Mouse (Mus musculus): Measurements from ENCODE around the gene Vars. TPM values are rescaled to one million over a fixed set of nuclear protein-coding genes. Genes with fewer than 3 reads are reported as not detected.
"Not testable (repeated sequence)": the region's sequence is repeated elsewhere in the genome, so short reads cannot be mapped to it uniquely, and the experiment has no call there.

The Vars gene
- total and polyA plus RNA-seq, 3 experiments: 130 to 1,339 (median 289) TPM

DNA sequence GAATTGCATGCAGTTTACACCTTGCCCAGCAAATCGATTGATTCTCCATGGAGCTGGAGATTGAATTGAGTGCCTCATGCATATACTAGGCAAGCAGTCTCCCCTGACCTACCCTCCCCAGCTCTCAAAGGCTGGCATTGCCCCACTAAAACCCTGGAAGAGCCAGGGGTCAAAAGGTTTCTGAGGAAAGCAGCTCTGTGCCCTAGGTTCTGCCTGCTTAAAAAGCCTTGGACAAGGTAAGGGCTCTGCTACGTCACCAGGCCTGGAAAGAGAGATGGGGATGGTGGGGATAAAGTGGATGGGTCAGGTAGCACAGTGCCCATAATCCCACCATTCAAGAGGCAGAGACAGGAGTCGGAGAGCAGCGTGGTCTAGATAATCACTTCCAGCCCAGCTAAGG lies 46.0 kb upstream of the Vars start:
- ATAC-seq (ENCODE audit: extremely low read depth, insufficient number of reproducible peaks, low FRiP score, poor library complexity, severe bottlenecking) (no peak), DNase-seq (ENCODE audit: low spot score) (no peak)
- H3K4me1 ChIP-seq (ENCODE audit: insufficient read depth, low read depth, low read length): peaks cover 21% of the 10 kb centered on the region
- TF ChIP-seq GATA2 (IDR thresholded peaks at IDR 0.05; ENCODE audit: borderline replicate concordance, low read depth, low read length) (no peak), TAL1 (conservative IDR thresholded peaks at IDR 0.05; ENCODE audit: low read depth, low read length) (no peak), GATA1 (IDR thresholded peaks at IDR 0.05; ENCODE audit: borderline replicate concordance, low read length) (no peak), CTCF (IDR thresholded peaks at IDR 0.05; ENCODE audit: low read depth, low read length) (no peak), POLR2AphosphoS5 (IDR thresholded peaks at IDR 0.05; ENCODE audit: insufficient replicate concordance, low read depth, low read length) (no peak)
- H3K27me3 ChIP-seq (ENCODE audit: insufficient read depth, low read length): no peaks in the 10 kb centered on the region
- H3K4me3 ChIP-seq (ENCODE audit: low read depth, low read length): no peak overlapping the region
- H3K9me3 ChIP-seq (replicated peaks): peaks cover 14% of the 10 kb centered on the region
- peaks cover 22% of the 10 kb centered on the region for H3K36me3 ChIP-seq (replicated peaks)

DNA sequence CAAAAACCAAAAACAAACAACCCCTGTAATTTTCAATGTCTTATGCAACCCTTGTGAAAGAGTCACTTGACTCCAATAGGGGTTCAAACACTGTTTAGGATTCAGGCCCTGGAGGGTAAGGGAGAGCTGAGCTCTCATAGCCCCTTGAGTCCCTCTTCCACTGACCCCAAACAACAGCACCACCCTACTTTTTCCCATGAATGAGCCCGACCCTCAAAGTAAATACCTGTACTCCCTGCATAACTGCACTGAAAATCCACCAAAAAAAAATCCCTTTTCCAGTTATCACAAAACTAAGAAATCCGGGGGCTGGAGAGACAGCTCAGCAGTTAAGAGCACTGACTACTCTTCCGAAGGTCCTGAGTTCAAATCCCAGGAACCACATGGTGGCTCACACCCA lies 44.9 kb upstream of the Vars start:
- Histone ChIP-seq H3K27me3 (ENCODE audit: insufficient read depth, low read length) (no peaks in the 10 kb centered on the region), H3K4me3 (ENCODE audit: low read depth, low read length) (no peak overlapping the region), H3K9me3 (replicated peaks) (peaks cover 14% of the 10 kb centered on the region), H3K36me3 (replicated peaks) (peaks cover 11% of the 10 kb centered on the region), H3K4me1 (ENCODE audit: insufficient read depth, low read depth, low read length) (peaks cover 18% of the 10 kb centered on the region)
- DNase-seq (ENCODE audit: low spot score) (no peak), ATAC-seq (ENCODE audit: extremely low read depth, insufficient number of reproducible peaks, low FRiP score, poor library complexity, severe bottlenecking) (no peak)
- TF ChIP-seq GATA1 (IDR thresholded peaks at IDR 0.05; ENCODE audit: borderline replicate concordance, low read length) (no peak), CTCF (IDR thresholded peaks at IDR 0.05; ENCODE audit: low read depth, low read length) (no peak), TAL1 (conservative IDR thresholded peaks at IDR 0.05; ENCODE audit: low read depth, low read length) (no peak), GATA2 (IDR thresholded peaks at IDR 0.05; ENCODE audit: borderline replicate concordance, low read depth, low read length) (no peak), POLR2AphosphoS5 (IDR thresholded peaks at IDR 0.05; ENCODE audit: insufficient replicate concordance, low read depth, low read length) (no peak)

DNA sequence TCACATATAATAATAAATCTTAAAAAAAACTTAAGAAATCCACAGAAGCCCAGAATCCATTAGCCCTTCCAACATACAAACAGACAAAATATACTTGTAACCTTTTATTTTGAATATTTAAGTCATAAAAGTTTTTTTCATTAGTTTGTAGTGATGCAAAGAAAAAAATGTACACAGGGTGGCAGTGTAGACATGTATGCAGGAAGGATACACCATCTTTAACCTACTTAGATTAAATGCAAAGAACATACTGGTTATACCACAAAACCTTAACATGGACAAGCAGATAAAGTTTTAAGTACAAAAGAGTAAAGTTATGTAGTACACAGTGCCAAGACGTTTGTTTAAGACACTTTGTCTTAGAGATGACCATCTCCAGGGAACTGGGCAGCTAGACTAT lies 44.4 kb upstream of the Vars start:
- Histone ChIP-seq H3K4me3 (ENCODE audit: low read depth, low read length) (no peak overlapping the region), H3K9me3 (replicated peaks) (peaks cover 14% of the 10 kb centered on the region), H3K36me3 (replicated peaks) (peaks cover 7% of the 10 kb centered on the region), H3K27me3 (ENCODE audit: insufficient read depth, low read length) (no peaks in the 10 kb centered on the region), H3K4me1 (ENCODE audit: insufficient read depth, low read depth, low read length) (peaks cover 17% of the 10 kb centered on the region)
- ATAC-seq (ENCODE audit: extremely low read depth, insufficient number of reproducible peaks, low FRiP score, poor library complexity, severe bottlenecking) (no peak), DNase-seq (ENCODE audit: low spot score) (no peak)
- TF ChIP-seq GATA2 (IDR thresholded peaks at IDR 0.05; ENCODE audit: borderline replicate concordance, low read depth, low read length) (no peak), TAL1 (conservative IDR thresholded peaks at IDR 0.05; ENCODE audit: low read depth, low read length) (no peak), CTCF (IDR thresholded peaks at IDR 0.05; ENCODE audit: low read depth, low read length) (no peak)

DNA sequence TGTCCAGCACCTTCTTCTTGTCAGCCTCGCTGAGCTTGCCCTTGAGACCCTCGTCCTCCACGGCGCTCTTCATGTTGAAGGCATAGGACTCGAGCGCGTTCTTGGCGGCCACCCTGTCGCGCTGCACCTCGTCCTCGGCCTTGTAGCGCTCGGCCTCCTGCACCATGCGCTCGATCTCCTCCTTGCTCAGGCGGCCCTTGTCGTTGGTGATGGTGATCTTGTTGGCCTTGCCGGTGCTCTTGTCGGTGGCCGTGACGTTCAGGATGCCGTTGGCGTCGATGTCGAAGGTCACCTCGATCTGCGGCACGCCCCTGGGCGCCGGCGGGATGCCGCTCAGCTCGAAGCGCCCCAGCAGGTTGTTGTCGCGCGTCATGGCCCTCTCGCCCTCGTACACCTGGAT lies 43.5 kb upstream of the Vars start:
- H3K4me1 ChIP-seq (ENCODE audit: insufficient read depth, low read depth, low read length): peaks cover 21% of the 10 kb centered on the region
- peaks cover 14% of the 10 kb centered on the region for H3K9me3 ChIP-seq (replicated peaks)
- not testable (repeated sequence) for ATAC-seq (ENCODE audit: extremely low read depth, insufficient number of reproducible peaks, low FRiP score, poor library complexity, severe bottlenecking); DNase-seq (ENCODE audit: low spot score); H3K4me3 ChIP-seq (ENCODE audit: low read depth, low read length); H3K27me3 ChIP-seq (ENCODE audit: insufficient read depth, low read length); H3K36me3 ChIP-seq (replicated peaks)

DNA sequence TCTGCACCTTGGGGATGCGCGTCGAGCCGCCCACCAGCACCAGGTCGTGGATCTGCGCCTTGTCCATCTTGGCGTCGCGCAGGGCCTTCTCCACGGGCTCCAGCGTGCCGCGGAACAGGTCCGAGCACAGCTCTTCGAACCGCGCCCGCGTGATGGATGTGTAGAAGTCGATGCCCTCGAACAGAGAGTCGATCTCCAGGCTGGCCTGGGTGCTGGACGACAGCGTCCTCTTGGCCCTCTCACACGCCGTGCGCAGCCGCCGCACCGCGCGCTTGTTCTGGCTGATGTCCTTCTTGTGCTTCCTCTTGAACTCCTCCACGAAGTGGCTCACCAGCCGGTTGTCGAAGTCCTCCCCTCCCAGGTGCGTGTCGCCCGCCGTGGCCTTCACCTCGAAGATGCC lies 42.8 kb upstream of the Vars start:
- H3K9me3 ChIP-seq (replicated peaks): peaks cover 14% of the 10 kb centered on the region
- H3K36me3 ChIP-seq (replicated peaks); ATAC-seq (ENCODE audit: extremely low read depth, insufficient number of reproducible peaks, low FRiP score, poor library complexity, severe bottlenecking); DNase-seq (ENCODE audit: low spot score); H3K27me3 ChIP-seq (ENCODE audit: insufficient read depth, low read length); H3K4me3 ChIP-seq (ENCODE audit: low read depth, low read length): not testable (repeated sequence)
- peaks cover 21% of the 10 kb centered on the region for H3K4me1 ChIP-seq (ENCODE audit: insufficient read depth, low read depth, low read length)

DNA sequence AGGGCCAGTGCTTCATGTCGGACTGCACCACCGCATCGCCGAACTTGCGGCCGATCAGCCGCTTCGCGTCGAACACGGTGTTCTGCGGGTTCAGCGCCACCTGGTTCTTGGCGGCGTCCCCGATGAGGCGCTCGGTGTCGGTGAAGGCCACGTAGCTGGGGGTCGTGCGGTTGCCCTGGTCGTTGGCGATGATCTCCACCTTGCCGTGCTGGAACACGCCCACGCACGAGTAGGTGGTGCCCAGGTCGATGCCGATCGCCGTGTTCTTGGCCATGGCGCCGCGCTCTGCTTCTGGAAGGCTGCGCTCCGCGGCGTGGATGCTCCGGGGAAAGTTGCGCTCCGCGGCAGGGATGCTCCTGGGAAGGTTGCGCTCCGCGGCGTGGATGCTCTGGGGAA lies 42.1 kb upstream of the Vars start:
- not testable (repeated sequence) for H3K36me3 ChIP-seq (replicated peaks); H3K27me3 ChIP-seq (ENCODE audit: insufficient read depth, low read length); ATAC-seq (ENCODE audit: extremely low read depth, insufficient number of reproducible peaks, low FRiP score, poor library complexity, severe bottlenecking); DNase-seq (ENCODE audit: low spot score)
- peaks cover 14% of the 10 kb centered on the region for H3K9me3 ChIP-seq (replicated peaks)
- peaks cover 15% of the 10 kb centered on the region for H3K4me1 ChIP-seq (ENCODE audit: insufficient read depth, low read depth, low read length)
- peak overlapping the region; percentile 71; the same call in 1 of the 2 replicates for H3K4me3 ChIP-seq (ENCODE audit: low read depth, low read length)

DNA sequence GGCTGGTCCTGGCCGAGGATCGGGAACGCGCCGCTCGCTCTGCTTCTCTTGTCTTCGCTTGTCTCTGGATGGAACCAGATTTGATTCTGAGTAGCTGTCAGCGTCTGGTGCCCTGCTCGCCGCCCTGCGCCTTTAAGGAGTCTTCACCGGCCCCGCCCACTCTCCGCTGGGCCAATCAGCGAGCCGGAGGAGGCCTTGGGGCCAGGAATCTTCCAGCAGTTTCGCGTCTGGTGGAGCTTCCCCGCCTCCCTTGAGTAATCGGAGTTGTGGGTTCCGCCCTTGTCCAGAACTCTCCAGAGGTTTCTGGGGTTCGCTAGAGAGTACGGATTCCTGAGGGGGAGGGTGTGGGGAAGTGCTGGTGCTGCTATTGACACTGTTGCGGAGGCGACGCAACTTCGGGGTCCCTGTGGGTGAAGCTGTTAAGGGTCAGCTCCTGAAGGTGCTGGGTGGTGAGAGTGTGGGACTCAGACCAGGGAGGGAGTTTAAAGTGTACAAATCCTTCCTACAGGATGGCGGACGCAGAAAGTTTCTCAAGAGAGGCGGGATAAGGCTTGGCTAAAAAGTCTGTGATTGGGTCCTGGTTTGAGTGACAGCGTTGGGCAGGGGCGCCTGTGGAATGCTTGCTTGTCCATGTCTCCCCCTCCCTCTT lies 41.5 kb upstream of the Vars start, which contains the start of gene Hspa1b:
Gene Hspa1b, minus strand, starts transcription at position 109 of the 649 bp plus-strand sequence.
- ATAC-seq (ENCODE audit: extremely low read depth, insufficient number of reproducible peaks, low FRiP score, poor library complexity, severe bottlenecking) (peak; percentile 52), DNase-seq (ENCODE audit: low spot score) (peak; percentile 55)
- peak within 1 kb of the TSS; percentile 71 for H3K4me3 ChIP-seq (ENCODE audit: low read depth, low read length)
- peaks cover 14% of the 10 kb centered on the region for H3K9me3 ChIP-seq (replicated peaks)
- peaks cover 15% of the 10 kb centered on the region for H3K4me1 ChIP-seq (ENCODE audit: insufficient read depth, low read depth, low read length)
- H3K36me3 ChIP-seq (replicated peaks); H3K27me3 ChIP-seq (ENCODE audit: insufficient read depth, low read length): not testable (repeated sequence)
